Mouse (Mus musculus): ENCODE results near the gene Fat3. TPM values are rescaled to one million over a fixed set of nuclear protein-coding genes. Genes with fewer than 3 reads are reported as not detected.

Fat3 gene
- polyA plus RNA-seq, 1 experiment from 2014 or later: 0.93 TPM

DNA sequence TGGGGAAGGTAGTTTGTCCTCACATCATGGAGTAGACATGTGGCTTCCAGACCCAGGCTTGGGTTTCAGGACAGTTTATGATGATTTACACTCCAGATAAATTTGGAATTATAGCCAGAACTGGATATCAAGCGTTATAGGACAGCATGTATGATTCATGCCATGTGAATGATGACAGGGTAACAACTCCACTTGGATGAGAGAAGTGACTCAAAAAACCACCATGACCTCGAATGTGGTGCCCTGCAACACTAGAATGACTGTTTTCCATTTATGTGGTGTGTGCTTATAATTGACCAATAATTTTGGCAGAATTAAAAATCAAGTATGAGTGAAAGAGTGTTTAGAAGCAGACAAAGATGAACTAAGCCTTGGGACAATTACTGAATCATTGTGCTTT lies 210.2 kb downstream of the Fat3 start:
- TF ChIP-seq EP300 (optimal IDR thresholded peaks at IDR 0.05) (no peak), CTCF (IDR thresholded peaks at IDR 0.05; ENCODE audit: low read depth) (no peak)
- Histone ChIP-seq H3K4me3 (ENCODE audit: low read depth, low read length) (no peak overlapping the region), H3K4me2 (replicated peaks; ENCODE audit: low read depth) (no peak overlapping the region), H3K27ac (replicated peaks) (no peak overlapping the region), H3K27me3 (ENCODE audit: control insufficient read depth, insufficient read depth, low read length) (no peaks in the 10 kb centered on the region), H3K9me3 (ENCODE audit: control insufficient read depth, low read length) (no peaks in the 10 kb centered on the region), H3K4me1 (replicated peaks; ENCODE audit: control insufficient read depth, insufficient read depth) (no peaks in the 10 kb centered on the region), H3K36me3 (ENCODE audit: control insufficient read depth, insufficient read depth, low read length) (no peaks in the 10 kb centered on the region), H3K9ac (ENCODE audit: low read length) (no peak overlapping the region)
- no peak for ATAC-seq (ENCODE audit: low FRiP score, low TSS enrichment)
- DNase-seq (ENCODE audit: low spot score): no peak
- WGBS: 77% methylated on average over 2 of the region's 2 CpGs

DNA sequence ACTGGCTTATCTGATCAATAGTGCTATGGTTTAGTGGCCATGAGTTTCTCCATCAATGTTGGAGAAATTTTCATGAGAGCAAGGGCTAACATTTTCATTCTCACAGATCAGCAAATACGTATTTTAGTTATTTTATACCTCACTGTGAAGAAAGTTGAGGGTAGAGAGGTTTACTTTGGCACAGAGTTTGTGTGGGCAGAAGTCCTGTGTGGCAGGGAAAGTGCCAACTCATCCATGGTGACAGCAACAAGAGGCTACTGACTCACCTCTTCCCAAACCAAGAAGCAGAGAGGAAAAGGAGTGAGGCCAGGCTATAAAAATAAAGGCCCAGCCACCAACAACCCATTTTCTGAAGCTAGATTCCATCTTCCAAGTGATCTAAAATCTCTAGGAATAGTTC lies 218.1 kb downstream of the Fat3 start:
- H3K27ac ChIP-seq (replicated peaks): no peak overlapping the region
- no peak for TF ChIP-seq EP300 (optimal IDR thresholded peaks at IDR 0.05)
- TF ChIP-seq CTCF (IDR thresholded peaks at IDR 0.05; ENCODE audit: low read depth): no peak
- H3K36me3 ChIP-seq (ENCODE audit: control insufficient read depth, insufficient read depth, low read length): no peaks in the 10 kb centered on the region
- H3K4me2 ChIP-seq (replicated peaks; ENCODE audit: low read depth): no peak overlapping the region
- no peaks in the 10 kb centered on the region for H3K27me3 ChIP-seq (ENCODE audit: control insufficient read depth, insufficient read depth, low read length)
- DNase-seq (ENCODE audit: low spot score) (no peak), ATAC-seq (ENCODE audit: low FRiP score, low TSS enrichment) (no peak)
- no peak overlapping the region for H3K4me3 ChIP-seq (ENCODE audit: low read depth, low read length)
- no peaks in the 10 kb centered on the region for H3K9me3 ChIP-seq (ENCODE audit: control insufficient read depth, low read length)
- H3K9ac ChIP-seq (ENCODE audit: low read length): no peak overlapping the region
- 82% methylated on average over 1 of the region's 1 CpGs for WGBS
- no peaks in the 10 kb centered on the region for H3K4me1 ChIP-seq (replicated peaks; ENCODE audit: control insufficient read depth, insufficient read depth)

DNA sequence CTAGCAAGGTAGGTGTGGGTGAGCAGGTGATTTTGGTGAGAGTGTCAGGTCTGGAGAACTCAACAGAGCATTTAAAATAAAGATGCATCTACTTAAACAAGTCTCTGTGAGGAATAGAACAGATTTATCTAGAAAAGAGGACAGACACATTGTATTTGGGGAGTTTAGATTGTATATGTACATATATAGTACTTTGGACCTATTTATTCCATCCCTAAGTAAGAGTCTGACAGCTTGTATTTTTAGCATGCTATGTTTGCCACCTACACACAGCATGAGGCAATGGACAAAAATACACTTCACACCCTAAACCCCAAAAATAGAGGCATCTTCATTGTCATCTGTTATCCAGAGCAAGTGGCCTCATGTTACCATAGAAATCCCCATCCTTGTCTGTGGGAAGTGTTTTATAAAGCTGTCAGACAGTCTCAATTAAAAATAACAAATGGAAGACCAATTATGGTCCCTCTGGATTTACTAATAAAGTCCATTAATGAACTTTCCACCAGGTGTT lies 218.7 kb downstream of the Fat3 start:
- no peaks in the 10 kb centered on the region for H3K27me3 ChIP-seq (ENCODE audit: control insufficient read depth, insufficient read depth, low read length)
- TF ChIP-seq CTCF (IDR thresholded peaks at IDR 0.05; ENCODE audit: low read depth): no peak
- TF ChIP-seq EP300 (optimal IDR thresholded peaks at IDR 0.05): no peak

DNA sequence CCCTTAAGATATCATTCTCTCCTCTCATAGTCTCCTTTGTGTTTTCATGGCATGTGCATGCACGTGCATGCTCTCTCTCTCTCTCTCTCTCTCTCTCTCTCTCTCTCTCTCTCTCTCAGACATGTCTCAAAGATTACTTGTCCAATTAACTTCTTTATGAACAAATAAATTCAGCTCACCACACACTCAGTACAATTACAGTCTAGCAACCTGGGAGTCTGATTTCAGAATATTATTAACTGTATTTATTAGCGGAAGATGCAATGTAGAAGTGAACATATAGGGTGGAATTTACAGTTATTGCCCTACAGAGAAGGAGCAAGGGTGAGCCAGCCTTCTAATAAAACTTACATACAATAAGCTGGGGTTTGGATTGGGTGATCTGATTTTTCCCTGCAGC lies 225.5 kb downstream of the Fat3 start:
- Histone ChIP-seq H3K9ac (ENCODE audit: low read length) (no peak overlapping the region), H3K27me3 (ENCODE audit: control insufficient read depth, insufficient read depth, low read length) (no peaks in the 10 kb centered on the region), H3K4me3 (ENCODE audit: low read depth, low read length) (no peak overlapping the region), H3K4me1 (replicated peaks; ENCODE audit: control insufficient read depth, insufficient read depth) (no peaks in the 10 kb centered on the region), H3K27ac (replicated peaks) (no peak overlapping the region), H3K4me2 (replicated peaks; ENCODE audit: low read depth) (no peak overlapping the region), H3K9me3 (ENCODE audit: control insufficient read depth, low read length) (no peaks in the 10 kb centered on the region), H3K36me3 (ENCODE audit: control insufficient read depth, insufficient read depth, low read length) (no peaks in the 10 kb centered on the region)
- TF ChIP-seq EP300 (optimal IDR thresholded peaks at IDR 0.05) (no peak), CTCF (IDR thresholded peaks at IDR 0.05; ENCODE audit: low read depth) (no peak)
- no peak for ATAC-seq (ENCODE audit: low FRiP score, low TSS enrichment)
- 73% methylated on average over 2 of the region's 2 CpGs for WGBS
- no peak for DNase-seq (ENCODE audit: low spot score)

More for the DNA sequence above, 218.7 kb downstream of the Fat3 start:
- H3K4me3 ChIP-seq (ENCODE audit: low read depth, low read length): no peak overlapping the region
- no peak overlapping the region for H3K4me2 ChIP-seq (replicated peaks; ENCODE audit: low read depth)
- H3K9me3 ChIP-seq (ENCODE audit: control insufficient read depth, low read length): no peaks in the 10 kb centered on the region
- H3K27ac ChIP-seq (replicated peaks): no peak overlapping the region
- no peak for ATAC-seq (ENCODE audit: low FRiP score, low TSS enrichment)
- H3K4me1 ChIP-seq (replicated peaks; ENCODE audit: control insufficient read depth, insufficient read depth): no peaks in the 10 kb centered on the region
- no peak for DNase-seq (ENCODE audit: low spot score)
- H3K36me3 ChIP-seq (ENCODE audit: control insufficient read depth, insufficient read depth, low read length): no peaks in the 10 kb centered on the region
- no peak overlapping the region for H3K9ac ChIP-seq (ENCODE audit: low read length)

DNA sequence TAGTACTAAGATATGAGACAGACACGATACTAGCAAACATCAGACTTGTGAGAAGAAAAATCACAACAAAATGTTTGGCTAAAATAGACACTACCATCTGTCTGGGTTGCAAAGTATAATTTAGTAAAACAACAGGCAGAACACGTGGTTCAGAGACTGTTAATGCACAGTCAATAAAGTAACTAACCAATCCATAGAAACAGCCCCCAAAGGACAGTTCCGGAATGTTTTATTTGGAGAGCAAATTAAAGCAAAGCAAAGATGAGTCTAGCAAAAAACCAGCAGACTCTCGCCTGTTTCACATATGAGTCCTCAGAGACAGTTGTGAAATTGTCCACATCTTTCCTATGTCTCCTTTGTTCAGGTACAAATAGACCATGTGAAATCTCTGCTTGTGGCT lies 227.0 kb downstream of the Fat3 start:
- TF ChIP-seq EP300 (optimal IDR thresholded peaks at IDR 0.05) (no peak), CTCF (IDR thresholded peaks at IDR 0.05; ENCODE audit: low read depth) (no peak)
- Histone ChIP-seq H3K27me3 (ENCODE audit: control insufficient read depth, insufficient read depth, low read length) (no peaks in the 10 kb centered on the region), H3K27ac (replicated peaks) (no peak overlapping the region), H3K9me3 (ENCODE audit: control insufficient read depth, low read length) (no peaks in the 10 kb centered on the region), H3K9ac (ENCODE audit: low read length) (no peak overlapping the region), H3K4me1 (replicated peaks; ENCODE audit: control insufficient read depth, insufficient read depth) (no peaks in the 10 kb centered on the region), H3K4me2 (replicated peaks; ENCODE audit: low read depth) (no peak overlapping the region), H3K4me3 (ENCODE audit: low read depth, low read length) (no peak overlapping the region), H3K36me3 (ENCODE audit: control insufficient read depth, insufficient read depth, low read length) (no peaks in the 10 kb centered on the region)
- no peak for DNase-seq (ENCODE audit: low spot score)
- WGBS: 78% methylated on average over 4 of the region's 4 CpGs
- no peak for ATAC-seq (ENCODE audit: low FRiP score, low TSS enrichment)

DNA sequence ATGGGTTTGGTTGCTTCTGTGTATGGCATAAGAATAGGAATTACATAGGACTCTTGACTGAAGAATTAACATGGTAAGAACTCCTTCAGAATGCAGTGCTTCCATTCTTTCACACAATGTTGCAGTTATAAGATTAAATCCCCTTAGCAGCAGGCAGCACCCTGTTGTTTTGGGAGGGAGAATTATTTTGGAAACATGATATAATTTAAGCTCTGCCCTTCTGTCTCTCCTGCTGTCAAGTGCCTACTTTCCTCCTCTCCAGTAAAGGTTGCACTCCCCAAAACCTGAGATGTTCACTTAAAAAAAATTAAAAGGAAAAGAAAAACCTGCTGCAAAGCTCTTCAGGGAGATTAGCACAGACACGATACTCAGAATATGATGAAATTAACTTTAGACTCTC lies 228.3 kb downstream of the Fat3 start:
- ATAC-seq (ENCODE audit: low FRiP score, low TSS enrichment) (no peak), DNase-seq (ENCODE audit: low spot score) (no peak)
- WGBS: 93% methylated on average over 1 of the region's 1 CpGs
- H3K4me2 ChIP-seq (replicated peaks; ENCODE audit: low read depth): no peak overlapping the region
- TF ChIP-seq EP300 (optimal IDR thresholded peaks at IDR 0.05) (no peak), CTCF (IDR thresholded peaks at IDR 0.05; ENCODE audit: low read depth) (no peak)
- no peaks in the 10 kb centered on the region for H3K9me3 ChIP-seq (ENCODE audit: control insufficient read depth, low read length)
- no peak overlapping the region for H3K27ac ChIP-seq (replicated peaks)
- no peaks in the 10 kb centered on the region for H3K27me3 ChIP-seq (ENCODE audit: control insufficient read depth, insufficient read depth, low read length)
- H3K4me3 ChIP-seq (ENCODE audit: low read depth, low read length): no peak overlapping the region
- no peaks in the 10 kb centered on the region for H3K36me3 ChIP-seq (ENCODE audit: control insufficient read depth, insufficient read depth, low read length)
- H3K9ac ChIP-seq (ENCODE audit: low read length): no peak overlapping the region
- H3K4me1 ChIP-seq (replicated peaks; ENCODE audit: control insufficient read depth, insufficient read depth): no peaks in the 10 kb centered on the region
